Mouse (Mus musculus) mouse trophoblast stem cell (cell line): ENCODE measurements at regions not wholly inside any gene's neighbourhood (a gene's known extent, or its start where the extent isn't known, plus 50 kb on each side); places are given as distances from the start of the nearest gene placed in this dataset.

Experiments
- in situ Hi-C, 2 experiments: fragments of 300-500 bp; cut with MseI, MboI; formaldehyde crosslinking; loops; 2 replicates in 1 of 2; 3 replicates in 1 of 2; pipeline ENCODE4 v1.15.1; 2025

DNA sequence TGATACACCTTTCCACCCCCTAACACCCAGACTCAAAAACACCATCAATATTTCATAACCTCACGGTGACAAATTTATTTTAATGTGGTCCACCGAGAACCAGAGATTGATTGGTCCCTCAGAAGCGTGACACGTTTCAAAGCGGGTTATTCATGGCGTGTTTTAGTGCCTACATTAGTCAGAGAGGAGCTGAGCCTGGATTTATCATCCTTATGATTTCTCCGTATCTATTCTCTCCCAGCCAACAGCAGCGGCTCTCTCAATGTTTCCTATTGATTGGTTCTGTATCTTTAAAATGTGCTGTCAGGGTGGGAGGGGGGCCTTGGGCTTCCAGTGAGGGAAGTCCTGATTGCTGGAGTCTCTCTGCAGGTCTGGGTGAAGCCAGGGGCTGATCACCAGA, 219.9 kb downstream of the Dhx35 start:
- in situ Hi-C loops = no loop called here

DNA sequence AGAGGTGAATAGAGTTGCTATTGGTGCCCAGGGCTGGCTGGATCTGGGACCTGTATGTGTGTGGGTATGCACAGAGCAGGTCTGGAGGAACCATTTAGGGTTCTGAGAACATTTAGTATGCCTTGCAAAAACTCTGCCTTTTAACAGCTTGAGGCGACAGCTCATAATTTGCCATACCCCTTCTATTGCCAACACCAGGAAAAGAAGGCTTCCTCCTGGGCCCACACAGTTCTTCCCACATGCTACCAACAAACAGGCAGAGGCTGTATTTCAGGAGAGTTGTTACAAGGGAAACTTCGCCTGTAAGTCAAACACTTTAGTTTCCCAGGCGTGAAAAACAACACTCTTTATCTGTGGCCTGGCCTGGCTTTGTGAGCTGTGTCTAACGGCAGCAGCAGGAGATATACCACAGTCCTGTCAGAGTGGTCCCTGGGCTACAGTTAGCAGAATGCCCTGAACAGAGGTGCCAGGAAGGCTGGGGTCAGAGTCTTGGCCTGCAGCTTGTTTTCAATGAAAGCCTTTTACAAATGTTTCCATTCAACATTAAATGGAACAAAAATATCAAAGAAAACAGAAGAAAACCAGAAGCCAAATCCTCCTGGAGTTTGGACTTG, 225.4 kb downstream of the Dhx35 start:
- in situ Hi-C loops = no loop called here

DNA sequence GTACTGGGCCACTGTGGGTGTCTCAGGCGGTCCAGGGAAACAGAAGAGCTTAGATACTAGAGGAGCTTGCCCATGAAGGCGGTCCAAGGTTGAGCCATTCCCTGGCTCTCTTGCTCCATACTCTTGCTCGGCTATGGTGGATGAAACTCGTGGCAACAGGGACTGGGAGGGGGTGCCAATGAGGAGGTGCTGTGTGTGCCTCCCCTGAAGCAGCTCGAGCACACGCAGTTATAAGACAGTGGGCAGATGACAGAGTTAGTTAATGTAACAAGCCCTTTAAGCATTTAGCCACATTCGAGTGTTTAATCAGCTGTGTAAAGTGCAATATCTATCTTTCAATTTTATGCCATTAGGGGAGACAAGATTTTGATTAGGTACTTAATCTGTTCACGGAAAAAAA, 237.5 kb downstream of the Dhx35 start:
- in situ Hi-C loops = no loop called here

DNA sequence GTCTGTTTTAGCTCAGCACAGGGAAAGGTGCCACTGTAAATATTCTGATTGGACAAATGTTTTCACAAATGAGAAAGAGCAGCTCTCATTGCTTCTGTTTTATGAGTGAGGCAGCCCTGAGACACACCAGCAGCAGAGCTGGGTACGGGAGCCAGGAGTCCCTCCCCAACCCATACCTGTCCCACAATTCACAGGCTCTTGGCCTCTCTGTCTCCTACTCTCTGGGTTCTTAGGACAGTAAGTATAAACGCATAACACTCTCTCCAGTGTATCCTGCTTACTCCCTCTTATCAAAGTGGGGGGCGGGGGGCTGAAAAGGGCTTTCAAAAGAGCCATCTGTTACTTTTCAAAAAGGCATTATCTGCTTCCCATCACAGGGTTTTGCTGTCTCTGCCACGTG, 245.3 kb downstream of the Dhx35 start:
- in situ Hi-C loops = no loop called here

DNA sequence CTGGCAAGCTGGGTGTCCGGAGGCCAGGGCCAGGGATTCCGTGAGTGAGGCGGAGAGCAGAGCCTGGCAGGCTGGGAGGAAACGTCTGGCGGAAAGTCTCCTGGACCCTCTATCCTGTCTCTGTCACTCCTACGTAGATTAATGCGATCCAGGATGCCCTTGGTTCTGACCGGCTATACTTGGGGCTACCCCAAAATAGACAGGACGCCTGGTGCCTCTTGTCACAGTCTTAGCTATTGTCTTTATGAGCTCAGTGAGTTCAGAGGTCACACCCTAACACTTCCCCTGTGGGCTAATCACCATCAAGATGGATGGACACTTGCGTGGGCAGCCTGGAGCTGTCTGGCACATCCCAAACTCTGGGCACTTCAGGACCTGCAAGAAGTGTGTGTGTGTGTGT, 258.9 kb downstream of the Dhx35 start:
- in situ Hi-C loops = no loop called here

DNA sequence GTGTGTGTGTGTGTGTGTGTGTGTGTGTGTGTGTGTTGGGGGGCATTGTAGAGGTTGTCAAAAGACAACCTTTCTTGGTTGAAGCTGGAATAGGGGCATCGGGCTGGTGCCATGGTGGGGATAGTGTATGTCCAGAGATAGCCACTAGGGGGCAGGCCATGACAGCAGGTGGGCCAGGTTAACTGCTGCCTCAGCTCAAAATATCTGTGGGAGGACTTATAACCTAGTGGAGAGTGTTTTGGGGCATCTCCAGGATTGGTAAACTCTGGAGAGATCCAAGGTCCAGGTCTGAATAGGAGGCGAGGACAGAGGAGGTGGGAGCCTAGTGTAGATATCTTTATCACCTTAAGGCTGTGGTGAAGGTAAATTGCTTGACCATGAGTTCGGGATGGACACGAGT, 259.3 kb downstream of the Dhx35 start:
- in situ Hi-C loops = no loop called here

DNA sequence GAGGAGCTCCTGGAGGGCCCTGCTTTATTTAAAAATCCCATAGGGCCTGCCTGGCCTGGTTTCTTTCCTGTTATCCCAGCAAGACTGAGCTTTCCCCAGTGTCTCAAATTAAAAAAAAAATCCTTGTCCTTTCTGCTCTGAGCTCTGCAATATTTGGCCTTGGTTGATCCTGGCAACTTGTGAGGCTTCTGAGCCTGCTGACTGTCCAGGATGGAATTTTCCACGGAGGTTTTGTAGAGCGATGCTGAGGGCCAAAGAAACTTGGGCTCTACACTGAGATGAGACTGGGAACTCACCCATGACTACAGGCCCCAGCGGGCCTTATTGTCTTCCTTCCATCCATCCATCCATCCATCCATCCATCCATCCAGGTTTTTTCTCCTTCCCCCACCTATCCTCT, 259.8 kb downstream of the Dhx35 start:
- in situ Hi-C loops = no loop called here

DNA sequence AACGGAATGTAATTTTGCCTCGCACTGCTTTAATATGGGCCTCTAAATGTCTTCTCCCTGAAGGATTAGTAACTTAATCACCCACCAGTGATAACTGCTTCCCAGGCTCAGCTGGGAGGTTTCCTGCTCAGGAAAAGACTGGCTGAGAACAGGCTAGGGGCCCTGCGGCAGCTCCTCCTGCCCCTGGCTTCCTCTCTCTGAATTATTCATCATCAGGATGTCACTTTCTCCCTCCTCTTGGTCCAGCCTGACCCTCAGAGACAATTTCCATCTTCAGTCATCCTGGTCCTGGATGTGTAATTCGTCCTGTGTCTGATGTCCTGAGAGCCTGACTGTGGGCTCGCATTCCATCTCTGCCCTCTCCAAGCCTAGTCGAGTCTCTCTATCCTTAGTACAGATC, 261.2 kb downstream of the Dhx35 start:
- in situ Hi-C loops = no loop called here

DNA sequence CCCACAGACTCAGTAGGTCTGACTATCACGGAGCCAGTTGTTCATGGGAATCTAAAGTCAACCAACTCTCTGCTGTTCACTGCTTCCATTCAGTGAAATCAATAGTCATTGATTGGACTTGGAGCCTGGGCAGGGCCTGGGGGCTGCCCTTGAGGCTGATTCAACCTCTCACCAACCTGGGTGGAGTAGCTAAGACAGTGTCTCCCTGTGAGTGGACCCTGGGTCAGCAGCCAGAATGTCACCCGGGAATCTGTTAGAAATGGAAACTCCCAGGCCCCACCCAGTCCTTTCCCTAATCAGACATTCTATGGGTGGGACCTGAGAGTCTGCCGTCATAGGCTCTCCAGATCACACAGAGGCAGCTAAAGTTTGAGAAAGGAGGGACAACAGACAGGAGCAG, 262.4 kb downstream of the Dhx35 start:
- in situ Hi-C loops = no loop called here

DNA sequence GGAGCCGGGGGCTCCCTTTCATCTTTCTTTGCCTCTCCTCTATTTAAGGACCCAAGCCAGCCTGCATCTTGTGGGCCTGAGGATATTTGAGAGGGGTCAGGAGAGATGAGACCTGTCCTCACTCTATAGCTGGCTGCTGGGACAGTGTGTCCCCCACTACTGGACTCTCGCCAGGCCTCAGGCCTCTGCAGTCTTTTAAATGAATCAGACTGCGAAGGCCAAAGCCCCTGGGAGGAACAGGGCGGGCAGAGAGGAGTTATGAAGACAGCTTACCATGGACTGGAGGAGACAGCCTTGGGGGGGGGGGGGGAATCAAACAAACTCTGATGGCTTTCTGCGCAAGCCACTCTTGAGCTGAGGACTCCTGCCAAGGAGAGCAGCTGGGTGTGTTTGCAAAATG, 262.9 kb downstream of the Dhx35 start:
- in situ Hi-C loops = no loop called here

DNA sequence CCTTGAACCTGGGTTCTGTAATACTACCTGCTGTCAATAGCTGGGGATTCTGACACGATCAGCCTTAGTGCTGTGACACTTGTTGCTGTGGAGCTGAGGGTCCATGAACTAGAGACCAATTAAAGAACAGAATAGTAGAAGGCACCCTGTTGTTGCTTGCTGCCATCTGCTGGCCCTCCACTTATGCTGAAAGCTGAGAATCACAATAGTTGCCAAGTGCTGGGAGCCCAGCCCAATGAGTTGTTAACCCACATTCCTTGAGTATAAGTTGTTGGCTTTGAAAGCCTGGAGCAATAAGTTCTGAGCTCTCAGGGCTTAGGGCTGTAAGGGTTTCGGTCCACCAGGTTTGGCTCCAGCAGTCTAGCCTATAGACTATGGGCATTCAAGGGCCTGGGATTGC, 267.7 kb downstream of the Dhx35 start:
- in situ Hi-C loops = no loop called here

DNA sequence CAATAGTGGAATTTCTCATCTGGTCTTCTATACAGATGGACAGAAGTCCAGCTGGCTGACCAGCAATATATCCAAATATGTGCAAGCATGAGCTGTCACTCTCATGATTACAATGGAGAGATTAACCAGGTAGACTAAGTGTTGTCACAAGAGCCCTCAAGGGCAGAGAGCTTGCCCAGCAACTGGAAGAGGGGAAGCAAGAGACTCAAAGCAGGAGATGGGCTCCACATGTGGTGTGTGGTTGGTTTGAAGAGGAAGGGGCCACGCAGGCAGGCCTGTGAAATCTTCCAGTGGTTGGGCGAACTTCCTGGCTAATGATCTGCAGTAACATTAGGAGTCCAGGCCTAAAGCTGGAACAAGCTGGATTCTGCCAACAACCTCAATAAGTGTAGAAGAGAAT, 268.1 kb downstream of the Dhx35 start:
- in situ Hi-C loops = no loop called here

DNA sequence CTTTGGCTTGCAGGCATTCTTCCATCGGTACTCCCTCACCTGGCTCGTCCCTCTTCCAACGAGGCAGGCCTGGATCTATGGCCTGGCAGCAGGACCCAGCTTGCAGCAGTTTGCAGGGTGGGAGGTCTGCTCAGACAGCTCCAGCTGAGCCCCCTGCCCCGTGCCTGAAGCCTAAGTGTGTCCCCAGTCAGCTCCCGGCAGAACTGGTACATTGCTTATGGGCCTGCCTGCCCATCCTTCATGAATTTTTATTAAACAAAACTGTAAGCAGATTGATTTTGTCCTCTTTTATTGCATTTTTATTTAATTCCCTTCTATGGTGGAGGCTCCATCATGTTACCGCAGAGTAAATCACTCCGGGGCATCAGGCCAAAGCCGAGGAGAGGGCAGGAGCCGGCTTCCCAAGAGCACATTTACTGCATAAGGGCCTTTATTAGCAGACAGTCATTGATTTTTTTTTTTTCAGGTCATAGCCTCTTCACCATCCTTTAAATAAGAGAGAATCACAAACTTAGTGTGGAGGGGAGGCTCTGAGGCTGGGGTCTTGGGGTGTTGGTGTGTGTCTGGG, 269.9 kb downstream of the Dhx35 start:
- in situ Hi-C loops = no loop called here

DNA sequence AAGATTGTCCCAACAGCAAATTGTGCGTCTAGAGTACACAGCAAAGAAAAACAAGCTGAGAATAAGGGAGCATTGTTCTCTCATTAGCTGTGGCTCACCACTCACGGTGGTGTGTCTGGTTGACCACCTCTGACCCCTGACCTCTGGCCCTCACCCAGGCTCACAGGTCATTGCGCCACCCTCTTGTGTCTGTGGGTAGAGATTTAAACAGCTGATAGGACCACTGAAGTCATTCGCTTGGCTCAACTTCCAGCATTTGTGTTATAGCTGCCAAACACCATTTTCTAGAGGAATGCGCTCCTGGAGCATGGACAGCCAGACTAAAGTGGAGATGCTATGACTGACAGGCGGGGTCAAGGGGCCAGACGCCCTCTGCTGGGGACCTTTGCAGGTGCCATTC, 272.9 kb downstream of the Dhx35 start:
- in situ Hi-C loops = no loop called here

DNA sequence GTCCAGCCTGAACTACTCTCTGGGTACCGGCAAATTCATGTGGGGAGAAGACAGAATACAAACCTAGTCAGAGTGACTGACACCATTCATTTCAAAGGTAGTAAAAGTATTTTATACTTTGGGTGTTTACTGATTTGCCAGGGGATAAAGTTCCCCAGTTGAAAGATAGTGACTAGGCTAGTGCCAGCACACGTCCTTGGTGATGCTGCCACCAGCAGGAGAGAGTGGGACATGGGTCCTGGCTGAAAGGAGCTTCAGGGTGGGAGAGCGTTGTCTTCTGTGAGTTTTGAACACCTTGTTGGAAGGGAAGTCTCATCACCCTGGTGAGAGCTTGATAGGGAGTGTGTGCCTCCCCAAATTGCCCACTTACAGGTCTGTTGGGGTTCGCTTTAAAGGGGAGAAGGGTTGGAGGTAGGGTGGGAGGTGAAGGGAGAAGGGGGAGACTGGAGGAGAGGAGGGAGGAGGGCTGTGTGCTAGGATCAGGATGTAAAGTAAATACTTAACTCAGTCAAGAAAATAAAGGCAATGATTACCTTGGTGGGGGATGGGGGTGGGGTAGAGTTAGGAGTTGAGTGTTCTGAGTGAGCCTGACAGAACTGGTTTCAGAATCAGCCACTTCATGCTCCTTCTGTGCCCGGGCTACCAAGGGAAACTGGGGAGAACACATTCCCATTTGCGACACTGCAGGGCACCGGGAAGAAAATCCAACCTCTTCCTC, 273.9 kb downstream of the Dhx35 start:
- in situ Hi-C loops = no loop called here

DNA sequence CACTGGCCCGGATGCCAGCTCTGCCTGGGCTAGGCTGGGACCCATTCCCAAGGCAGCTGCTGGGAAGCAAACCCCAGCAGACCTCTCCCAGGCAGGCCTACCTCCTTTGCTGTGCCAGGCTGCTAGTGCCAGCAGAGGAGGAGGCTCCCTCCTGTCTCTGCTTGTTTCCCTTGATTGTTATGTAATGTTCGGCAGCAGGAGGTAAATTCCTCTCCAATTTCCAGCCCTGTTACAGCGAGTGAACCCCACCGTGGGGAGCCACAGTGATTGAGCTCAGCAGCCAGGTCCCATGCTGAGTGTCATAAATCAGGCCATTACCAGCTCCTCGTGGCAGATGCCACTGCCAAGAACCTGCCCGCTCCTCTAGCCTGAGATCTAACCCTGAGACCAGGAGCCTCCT, 274.6 kb downstream of the Dhx35 start:
- in situ Hi-C loops = no loop called here

DNA sequence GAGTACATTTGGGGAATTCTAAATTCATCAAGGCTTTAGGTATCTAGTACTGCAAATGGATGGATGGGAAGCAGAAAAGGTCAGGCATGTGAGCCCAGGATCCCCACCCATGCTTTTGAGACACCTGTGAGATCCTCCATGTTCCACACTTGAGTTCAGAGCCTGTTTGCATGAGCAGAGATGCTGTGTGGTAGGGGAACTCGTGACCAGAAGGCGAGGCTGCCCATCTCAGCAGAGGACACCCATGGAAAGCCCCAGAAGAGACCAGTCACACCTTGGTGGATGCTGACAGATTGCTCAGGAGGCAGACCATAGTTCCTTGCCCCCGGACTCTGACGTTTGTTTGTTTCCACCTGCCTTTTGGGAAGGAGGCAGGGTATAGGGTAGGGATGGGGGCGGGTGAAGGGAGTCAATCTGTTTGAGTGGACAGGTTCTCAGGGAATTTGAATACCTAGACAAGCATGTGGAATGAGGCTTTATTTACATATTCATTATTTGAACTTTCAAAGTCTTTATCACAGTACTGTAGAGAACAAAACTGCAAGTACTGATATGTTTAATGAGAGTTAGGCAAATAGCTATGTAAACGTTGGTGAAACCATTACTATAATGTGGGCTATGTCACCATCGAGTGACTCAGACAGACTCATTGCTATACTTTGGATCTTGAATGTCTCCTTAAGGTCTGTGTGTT, 278.5 kb downstream of the Dhx35 start:
- in situ Hi-C loops = no loop called here

DNA sequence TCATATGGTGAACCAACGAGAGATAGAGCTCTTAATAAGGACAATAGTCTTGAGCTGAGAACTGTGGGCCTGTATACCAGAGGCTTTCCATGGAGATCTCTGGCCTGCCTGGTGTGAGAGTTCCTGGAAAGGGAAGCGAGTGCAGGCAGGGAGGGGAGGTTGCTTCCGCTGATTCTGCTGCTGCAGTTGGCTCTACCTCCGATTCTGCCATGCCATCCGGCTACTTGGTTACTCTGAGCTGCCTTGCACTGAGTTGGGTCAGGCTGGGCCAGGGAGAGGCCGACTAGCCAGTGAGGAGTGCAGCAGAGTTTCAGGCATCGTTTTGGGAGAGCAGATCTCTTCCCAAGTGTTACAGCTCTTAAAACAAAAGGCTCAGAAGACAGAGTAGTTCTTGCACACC, 285.2 kb downstream of the Dhx35 start:
- in situ Hi-C loops = no loop called here

DNA sequence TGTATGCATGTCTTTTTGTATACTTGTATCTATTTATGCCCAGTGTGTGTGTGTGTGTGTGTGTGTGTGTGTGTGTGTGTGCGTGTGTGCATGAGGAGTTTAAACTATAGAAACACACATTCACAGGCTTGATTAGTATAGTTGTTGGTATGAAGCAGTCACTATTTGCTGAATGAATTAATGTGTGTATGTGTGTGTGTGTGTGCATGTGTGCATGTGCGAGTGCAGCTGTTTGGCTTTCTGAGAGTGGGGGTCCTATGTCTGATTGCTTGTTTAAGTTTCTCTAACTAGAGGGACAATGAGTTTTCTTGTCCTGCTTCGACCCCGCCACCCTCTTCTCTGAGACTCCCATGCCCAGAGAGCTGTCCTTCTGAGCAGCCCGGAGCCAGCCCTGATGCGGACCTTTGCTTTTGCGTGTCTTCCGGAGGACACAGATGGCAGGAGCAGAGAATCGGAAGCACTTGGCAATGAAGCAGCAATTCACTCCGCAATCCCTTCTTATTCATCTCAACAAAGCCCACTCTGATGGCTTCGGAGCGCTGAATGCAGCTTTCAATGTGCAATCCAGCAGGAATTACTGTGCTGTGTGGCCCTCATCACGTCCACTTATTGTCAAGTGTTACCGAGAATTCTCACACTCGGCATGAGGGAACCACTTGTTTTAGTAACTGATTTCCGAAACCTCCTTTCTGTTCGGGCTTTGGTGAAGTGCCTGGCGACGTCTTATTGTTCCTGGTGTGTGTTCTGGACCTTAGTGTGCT, 286.4 kb downstream of the Dhx35 start:
- in situ Hi-C loops = no loop called here

DNA sequence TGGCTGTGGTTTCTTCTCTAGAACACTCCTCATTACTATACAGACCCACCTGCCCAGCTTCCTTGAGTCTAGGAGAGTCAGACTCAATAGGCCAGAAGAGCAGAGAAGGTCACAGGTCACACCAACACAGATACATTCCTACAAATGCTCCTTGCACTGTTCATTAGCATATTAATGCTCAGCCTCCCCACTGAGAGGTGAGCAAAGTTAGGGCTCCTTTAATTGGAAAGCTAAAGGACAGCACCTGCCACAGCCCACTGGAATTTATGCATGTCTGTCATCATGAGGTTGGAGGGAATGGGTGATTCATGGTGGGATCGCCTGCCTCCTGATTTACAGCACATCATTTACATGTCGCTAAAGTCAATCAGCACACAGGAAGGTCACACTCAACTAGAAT, 292.2 kb downstream of the Dhx35 start:
- in situ Hi-C loops = no loop called here

DNA sequence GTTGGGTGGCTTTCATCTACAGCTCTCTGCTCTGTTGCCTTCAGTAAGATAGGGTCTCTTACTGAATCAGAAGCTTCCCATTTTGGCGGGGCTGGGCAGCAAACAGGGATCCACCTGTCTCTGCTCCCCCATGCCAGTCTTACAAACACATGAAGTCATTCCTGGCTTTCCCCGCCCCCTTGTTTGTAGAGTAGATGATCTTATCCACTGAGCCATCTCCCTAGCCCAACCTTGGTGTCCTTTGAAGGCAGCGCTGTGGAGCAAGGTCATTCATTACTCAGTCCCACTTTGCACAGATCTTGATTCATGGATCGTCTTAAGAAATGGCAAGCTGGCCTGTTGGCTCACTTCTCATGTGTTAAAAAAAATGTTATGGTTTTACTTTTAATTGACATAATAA, 293.6 kb downstream of the Dhx35 start:
- in situ Hi-C loops = no loop called here

DNA sequence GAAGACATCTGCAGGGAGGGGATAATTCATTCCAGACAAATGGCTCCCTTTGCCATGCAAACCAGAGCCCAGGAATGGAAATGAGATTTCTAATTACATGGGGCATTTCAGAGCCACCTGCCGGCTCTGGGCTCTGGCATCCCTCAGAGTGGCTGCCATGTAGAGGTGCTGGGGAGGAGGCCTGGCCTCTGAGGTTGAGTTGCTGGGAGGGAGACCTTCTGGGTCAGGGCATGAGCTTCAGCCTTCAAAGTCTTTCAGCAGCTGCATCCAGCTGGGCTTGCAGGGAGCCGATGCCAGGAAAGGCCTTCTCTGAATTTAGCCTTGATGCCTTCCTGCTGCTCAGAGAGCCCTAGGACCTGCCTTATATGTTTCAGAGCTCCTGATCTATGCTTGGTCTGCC, 302.1 kb downstream of the Dhx35 start:
- in situ Hi-C loops = no loop called here
